Mouse (Mus musculus) ES-E14 (cell line): ENCODE measurements around the gene Sdf2l1. TPM values are rescaled to one million over a fixed set of nuclear protein-coding genes. Genes with fewer than 3 reads are reported as not detected.

ENCODE experiments used
- DNase-seq: peaks from one replicate; pipeline ENCODE4 v3.0.0-alpha.2; 2013; ENCODE audit warnings: low read depth, low spot score
- H3K27ac ChIP-seq: 2 replicates; pipeline ENCODE4 v1.5.1; 2012; ENCODE audit warnings: low read depth, mild to moderate bottlenecking, low read length, moderate library complexity, mixed read lengths; ENCODE audit not compliant: poor library complexity, insufficient read depth, severe bottlenecking
- H3K36me3 ChIP-seq: 2 replicates; pipeline ENCODE4 v1.6.1; 2012; ENCODE audit warnings: mild to moderate bottlenecking, low read length, moderate library complexity, mixed read lengths; ENCODE audit not compliant: control insufficient read depth, poor library complexity, insufficient read depth, severe bottlenecking
- H3K4me1 ChIP-seq, 2 experiments: fragments of 150-350 bp in 1 of 2; sonication (generic) in 1 of 2; 2 replicates each; pipeline ENCODE4 v1.6.1; 2012; ENCODE audit warnings: low read length in 2 of 2, mild to moderate bottlenecking in 1 of 2, mixed read lengths in 1 of 2; ENCODE audit not compliant: control insufficient read depth in 2 of 2, insufficient read depth in 2 of 2, poor library complexity in 1 of 2
- H3K4me3 ChIP-seq, 2 experiments: fragments of 150-350 bp in 1 of 2; sonication (generic) in 1 of 2; 2 replicates each; pipeline ENCODE4 v1.5.1; 2012; ENCODE audit warnings: low read length in 2 of 2, low read depth in 1 of 2, mild to moderate bottlenecking in 1 of 2, mixed read lengths in 1 of 2; ENCODE audit not compliant: insufficient read depth in 1 of 2, poor library complexity in 1 of 2, severe bottlenecking in 1 of 2
- H3K9ac ChIP-seq: 2 replicates; pipeline ENCODE4 v1.6.1; 2012; ENCODE audit warnings: low read depth, mild to moderate bottlenecking, low read length, mixed read lengths; ENCODE audit not compliant: poor library complexity, insufficient read depth, severe bottlenecking
- H3K9me3 ChIP-seq: fragments of 150-350 bp; sonication (generic); 2 replicates; pipeline ENCODE4 v1.6.1; 2012; ENCODE audit warnings: low read depth, mild to moderate bottlenecking, low read length; ENCODE audit not compliant: control insufficient read depth, insufficient read depth
- CHD2 ChIP-seq: IDR thresholded peaks from 2 replicates; pipeline ENCODE4 v1.6.1; 2014; ENCODE audit warnings: mild to moderate bottlenecking, low read depth, low read length, inconsistent platforms
- HCFC1 ChIP-seq: IDR thresholded peaks from 2 replicates; pipeline ENCODE4 v1.6.1; 2012; ENCODE audit warnings: low read length, inconsistent platforms, borderline replicate concordance; ENCODE audit not compliant: insufficient read depth
- MAFK ChIP-seq: IDR thresholded peaks from 2 replicates; pipeline ENCODE4 v1.6.1; 2014; ENCODE audit warnings: mild to moderate bottlenecking, low read depth, low read length, inconsistent platforms; ENCODE audit not compliant: insufficient read depth
- ZC3H11A ChIP-seq: IDR thresholded peaks from 2 replicates; pipeline ENCODE4 v1.6.1; 2012; ENCODE audit warnings: low read depth, mild to moderate bottlenecking, inconsistent platforms, low read length, borderline replicate concordance
- ZNF384 ChIP-seq: IDR thresholded peaks from 2 replicates; pipeline ENCODE4 v1.6.1; 2012; ENCODE audit warnings: low read depth, low read length, inconsistent platforms
- in situ Hi-C, 2 experiments: fragments of 600-800 bp; cut with MboI; formaldehyde crosslinking; loops; one replicate each; pipeline ENCODE4 v1.15.1; 2025; ENCODE audit warnings: low sequenced_read_pairs in 2 of 2, inconsistent platforms in 1 of 2; ENCODE audit not compliant: unreplicated experiment in 2 of 2
- total RNA-seq: library from RNA; depleted of rRNA; stranded (reverse); fragments of 300-350 nt; gene quantifications from 2 replicates; pipeline ENCODE4 v1.2.3, GENCODE M21; 2012

Sdf2l1 gene
- total RNA-seq, 1 experiment: 112 TPM

GRCm38 (mm10) chr16:17102630-17103220, 29.5 kb downstream of the Sdf2l1 start:
- H3K4me1 ChIP-seq: no peaks in the 10 kb centered on the region; a peak in 1 of 4 replicates
- H3K9me3 ChIP-seq: no peaks in the 10 kb centered on the region
- no peak overlapping the region for H3K27ac ChIP-seq
- DNase-seq: no peak
- in situ Hi-C loops: no loop called here
- H3K9ac ChIP-seq: no peak overlapping the region
- no peak overlapping the region for H3K4me3 ChIP-seq
- H3K36me3 ChIP-seq: peaks cover 36% of the 10 kb centered on the region
- no peak for TF ChIP-seq ZNF384
- TF ChIP-seq MAFK: no peak
- TF ChIP-seq HCFC1: no peak
- no peak for TF ChIP-seq ZC3H11A
- TF ChIP-seq CHD2: no peak

DNA sequence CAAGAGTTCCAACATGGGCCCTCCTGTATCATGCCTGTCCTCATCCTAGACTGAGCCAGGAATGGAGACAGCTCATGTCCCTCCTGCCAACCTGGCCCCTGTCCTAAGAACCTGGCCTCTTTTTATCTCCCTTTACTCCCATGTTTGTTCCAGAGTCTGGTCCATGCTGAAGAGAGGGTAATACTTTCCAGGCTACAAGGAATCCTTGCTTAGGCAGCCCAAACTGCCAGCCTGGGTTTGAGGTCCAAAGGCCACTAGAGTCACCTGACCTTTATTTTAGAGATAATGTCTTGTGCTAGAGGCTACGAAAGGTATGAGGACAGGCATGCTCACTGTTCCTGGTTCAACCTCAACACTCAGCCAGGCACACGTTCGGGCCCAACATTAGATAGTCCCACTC, 35.2 kb downstream of the Sdf2l1 start:
- Histone ChIP-seq H3K36me3 (peaks cover 55% of the 10 kb centered on the region), H3K9me3 (no peaks in the 10 kb centered on the region), H3K4me1 (no peaks in the 10 kb centered on the region; a peak in 1 of 4 replicates), H3K9ac (no peak overlapping the region), H3K27ac (no peak overlapping the region), H3K4me3 (no peak overlapping the region)
- TF ChIP-seq HCFC1: no peak
- TF ChIP-seq CHD2: no peak
- no peak for TF ChIP-seq ZNF384
- no peak for TF ChIP-seq MAFK
- TF ChIP-seq ZC3H11A: no peak
- in situ Hi-C loops: no loop called here
- DNase-seq: no peak

DNA sequence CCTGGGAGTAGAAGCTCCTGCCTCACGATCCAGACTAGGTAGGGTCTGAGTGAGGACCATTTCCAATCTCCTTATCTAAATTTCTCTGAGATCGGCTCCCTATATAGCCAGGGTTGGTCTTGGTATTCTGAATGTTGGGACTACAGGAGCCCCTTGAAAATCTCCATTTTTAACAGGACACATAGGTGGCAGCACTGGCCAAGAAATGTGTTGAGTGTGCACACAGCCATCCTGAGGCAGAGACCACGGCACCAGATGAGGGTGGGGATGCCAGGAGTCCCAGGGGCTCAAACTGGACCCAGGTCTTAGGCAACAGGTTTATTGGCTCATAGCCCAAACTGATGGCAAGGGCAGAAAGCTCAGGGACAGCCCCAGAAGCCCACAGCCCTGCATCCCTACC, 43.8 kb downstream of the Sdf2l1 start:
- H3K4me1 ChIP-seq: peaks cover 0 to 2% of the 10 kb centered on the region in 2 experiments; a peak in 1 of 4 replicates
- no peak for DNase-seq
- no peak for TF ChIP-seq MAFK
- TF ChIP-seq ZC3H11A: no peak
- TF ChIP-seq HCFC1: no peak
- peaks cover 64% of the 10 kb centered on the region for H3K36me3 ChIP-seq
- in situ Hi-C loops: no loop called here
- H3K27ac ChIP-seq: no peak overlapping the region
- no peak overlapping the region for H3K4me3 ChIP-seq
- H3K9me3 ChIP-seq: no peaks in the 10 kb centered on the region
- no peak overlapping the region for H3K9ac ChIP-seq

DNA sequence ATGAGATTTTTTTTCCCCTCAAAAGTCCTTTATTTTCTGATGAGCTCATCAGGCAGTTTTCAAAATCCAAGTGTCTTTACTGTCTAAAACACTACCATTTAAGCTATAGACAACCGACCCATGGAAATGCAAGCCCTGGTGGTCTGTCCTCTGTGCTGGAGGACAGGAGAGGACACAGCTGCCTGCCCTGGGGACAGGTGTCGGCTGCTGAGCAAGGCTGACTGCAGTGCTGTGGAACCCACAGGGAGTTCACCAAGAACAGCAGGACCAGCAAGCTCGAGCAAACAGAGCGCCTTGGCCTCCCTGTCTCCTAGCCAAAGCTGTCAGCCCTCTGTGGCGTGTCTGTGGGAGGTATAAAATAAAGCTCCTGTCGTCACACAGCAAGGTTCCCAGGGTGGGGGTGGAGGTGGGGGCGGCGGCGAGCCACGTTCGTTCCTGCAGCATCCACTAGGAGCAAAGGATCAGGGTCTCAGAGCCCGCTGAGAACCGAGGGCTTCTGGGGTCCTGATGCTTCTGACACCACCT, 45.5 kb downstream of the Sdf2l1 start:
- TF ChIP-seq CHD2: no peak
- no peak for TF ChIP-seq HCFC1
- no peak for TF ChIP-seq ZC3H11A
- TF ChIP-seq MAFK: no peak
- no peak for TF ChIP-seq ZNF384
- no peak overlapping the region for H3K27ac ChIP-seq
- peaks cover 0 to 2% of the 10 kb centered on the region in 2 experiments; a peak in 1 of 4 replicates for H3K4me1 ChIP-seq
- no peaks in the 10 kb centered on the region for H3K9me3 ChIP-seq
- DNase-seq: no peak
- H3K9ac ChIP-seq: no peak overlapping the region
- in situ Hi-C loops: no loop called here
- H3K36me3 ChIP-seq: peaks cover 61% of the 10 kb centered on the region
- no peak overlapping the region for H3K4me3 ChIP-seq

GRCm38 (mm10) chr16:17086241-17086640, 45.9 kb downstream of the Sdf2l1 start:
- in situ Hi-C loops: no loop called here
- Histone ChIP-seq H3K36me3 (peaks cover 58% of the 10 kb centered on the region), H3K27ac (no peak overlapping the region), H3K9ac (no peak overlapping the region), H3K4me3 (no peak overlapping the region), H3K9me3 (no peaks in the 10 kb centered on the region), H3K4me1 (peaks cover 0 to 2% of the 10 kb centered on the region in 2 experiments; a peak in 1 of 4 replicates)
- no peak for DNase-seq
- TF ChIP-seq ZNF384: no peak
- TF ChIP-seq MAFK: no peak
- no peak for TF ChIP-seq CHD2
- no peak for TF ChIP-seq HCFC1
- no peak for TF ChIP-seq ZC3H11A
